Mouse (Mus musculus): Measurements from ENCODE around the gene Sparcl1. TPM values are rescaled to one million over a fixed set of nuclear protein-coding genes. Genes with fewer than 3 reads are reported as not detected.
A peak's percentile ranks its signal among the peaks of the same experiment; 100 is the strongest.

Gene Sparcl1
- polyA plus RNA-seq, 1 experiment from 2014 or later = 68.2 TPM

DNA sequence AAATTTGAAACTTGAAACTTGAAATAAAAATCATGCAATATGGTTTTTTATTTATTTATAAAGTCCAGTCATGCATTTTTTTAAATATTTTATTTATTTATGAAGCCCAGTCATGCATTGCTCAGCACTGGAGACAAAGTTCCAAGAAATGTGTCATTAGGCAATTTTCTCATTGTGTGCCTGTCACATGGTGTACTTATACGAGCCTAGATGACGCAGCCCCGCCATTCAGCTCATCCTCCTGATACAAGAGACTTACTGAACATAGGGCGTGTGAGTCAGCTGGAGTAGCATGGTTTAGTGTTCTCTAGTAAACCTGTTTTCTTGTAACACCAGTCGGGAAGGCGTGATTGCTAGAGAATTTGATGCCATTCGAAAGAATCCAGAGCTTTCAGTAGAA is 57.2 kb downstream of the Sparcl1 start:
- 85% methylated on average over 7 of the region's 7 CpGs for WGBS
- no peaks in the 10 kb centered on the region for H3K9me3 ChIP-seq (replicated peaks)
- H3K27ac ChIP-seq = no peak overlapping the region
- no peak overlapping the region for H3K9ac ChIP-seq
- ATAC-seq (replicated peaks; ENCODE audit: low FRiP score) = no peak
- no peak overlapping the region for H3K4me3 ChIP-seq (replicated peaks)
- H3K4me1 ChIP-seq = peaks cover 7% of the 10 kb centered on the region; the same call in 1 of the 2 replicates
- no peak overlapping the region for H3K4me2 ChIP-seq
- peaks cover 61% of the 10 kb centered on the region for H3K36me3 ChIP-seq
- no peaks in the 10 kb centered on the region for H3K27me3 ChIP-seq

DNA sequence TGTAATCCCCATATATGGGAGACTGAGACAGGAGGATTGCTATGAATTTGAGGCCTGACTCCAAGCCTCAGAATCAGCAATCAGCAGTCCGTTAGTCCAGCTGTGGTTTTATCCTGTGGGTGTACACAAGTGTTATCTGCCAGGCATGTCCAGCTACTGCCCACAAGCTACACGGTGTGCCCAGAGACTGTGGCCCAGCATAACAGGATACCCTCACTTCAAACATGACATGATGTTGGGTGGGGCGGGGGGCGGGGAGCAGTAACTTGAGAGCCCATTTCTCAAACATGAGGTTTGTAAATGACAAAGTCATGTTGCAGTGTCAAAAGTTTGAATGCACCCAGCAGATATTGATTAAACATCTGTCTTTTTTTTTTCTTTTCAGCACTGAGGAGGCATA is 57.7 kb downstream of the Sparcl1 start:
- Histone ChIP-seq H3K9me3 (replicated peaks) (no peaks in the 10 kb centered on the region), H3K27ac (no peak overlapping the region), H3K27me3 (no peaks in the 10 kb centered on the region), H3K4me2 (no peak overlapping the region), H3K4me1 (peaks cover 7% of the 10 kb centered on the region; the same call in 1 of the 2 replicates), H3K9ac (no peak overlapping the region), H3K4me3 (replicated peaks) (no peak overlapping the region), H3K36me3 (peaks cover 61% of the 10 kb centered on the region)
- ATAC-seq (replicated peaks; ENCODE audit: low FRiP score) = no peak
- WGBS = 88% methylated on average over 4 of the region's 4 CpGs

DNA sequence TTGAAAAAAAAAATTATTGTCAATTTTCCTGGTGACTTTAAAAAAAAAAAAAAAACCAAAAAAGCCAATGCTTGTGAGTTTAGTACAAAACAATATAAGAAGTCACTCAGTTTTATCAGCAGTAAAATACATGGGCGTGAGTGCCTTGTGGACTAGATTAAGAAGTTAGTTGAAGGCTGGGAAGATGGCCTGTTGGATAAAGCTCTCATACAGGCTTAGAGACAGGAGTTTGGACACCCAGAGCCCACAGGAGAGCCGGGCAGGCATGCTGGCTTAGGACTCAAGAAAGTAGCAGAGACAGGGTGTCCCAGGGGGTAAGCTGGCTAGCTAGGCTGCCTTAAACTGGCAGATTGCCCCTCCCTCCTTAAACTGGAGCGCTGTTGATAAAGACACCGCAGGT is 58.6 kb downstream of the Sparcl1 start:
- no peak overlapping the region for H3K4me3 ChIP-seq (replicated peaks)
- ATAC-seq (replicated peaks; ENCODE audit: low FRiP score) = no peak
- peaks cover 57% of the 10 kb centered on the region for H3K36me3 ChIP-seq
- no peaks in the 10 kb centered on the region for H3K27me3 ChIP-seq
- 91% methylated on average over 4 of the region's 4 CpGs for WGBS
- H3K9ac ChIP-seq = no peak overlapping the region
- peaks cover 7% of the 10 kb centered on the region; the same call in 1 of the 2 replicates for H3K4me1 ChIP-seq
- no peak overlapping the region for H3K4me2 ChIP-seq
- H3K9me3 ChIP-seq (replicated peaks) = no peaks in the 10 kb centered on the region
- H3K27ac ChIP-seq = no peak overlapping the region

DNA sequence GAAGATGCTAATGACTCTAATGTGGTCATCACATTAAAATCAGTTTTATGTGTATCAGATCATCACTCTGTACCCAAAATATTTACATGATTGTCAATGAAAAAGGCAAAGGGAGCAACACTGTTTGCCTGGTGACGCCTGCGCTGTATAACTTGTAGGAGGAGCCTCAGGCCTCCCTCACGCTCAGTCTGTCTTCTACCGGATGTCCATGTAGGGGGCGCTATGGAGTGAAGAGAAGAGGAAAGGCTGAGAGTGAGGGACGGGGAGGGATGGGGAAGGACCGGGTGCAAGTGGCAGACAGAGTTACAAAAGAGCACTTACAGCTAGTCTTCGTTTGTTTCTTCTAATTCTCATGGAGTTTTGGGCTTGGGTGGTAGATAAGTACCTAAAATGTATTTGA is 60.6 kb downstream of the Sparcl1 start:
- H3K9me3 ChIP-seq (replicated peaks) = no peaks in the 10 kb centered on the region
- no peak overlapping the region for H3K4me3 ChIP-seq (replicated peaks)
- peaks cover 40% of the 10 kb centered on the region for H3K36me3 ChIP-seq
- no peaks in the 10 kb centered on the region for H3K27me3 ChIP-seq
- H3K4me2 ChIP-seq = no peak overlapping the region
- H3K9ac ChIP-seq = no peak overlapping the region
- H3K4me1 ChIP-seq = peaks cover 5% of the 10 kb centered on the region
- ATAC-seq (replicated peaks; ENCODE audit: low FRiP score) = no peak
- H3K27ac ChIP-seq = no peak overlapping the region
- 64% methylated on average over 8 of the region's 8 CpGs for WGBS

DNA sequence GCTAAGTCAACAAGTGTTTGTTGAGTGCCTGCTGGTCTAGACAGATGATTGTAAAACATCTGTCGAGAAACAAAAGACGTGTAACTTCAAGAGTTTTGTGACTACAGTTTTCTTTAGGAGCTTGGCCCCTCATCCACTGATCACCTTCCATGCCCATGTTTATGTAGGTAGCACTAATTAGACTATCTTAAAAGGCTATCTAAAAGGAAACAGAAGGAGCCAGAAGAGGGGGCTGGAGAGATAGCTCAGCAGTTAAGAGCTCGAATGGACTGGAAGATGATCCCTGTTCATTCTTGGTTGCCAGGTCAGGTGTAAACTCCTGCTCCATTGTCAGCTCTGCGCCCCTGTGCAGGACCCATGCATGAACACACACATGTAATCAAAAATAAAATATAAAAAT is 65.4 kb downstream of the Sparcl1 start:
- no peak for ATAC-seq (replicated peaks; ENCODE audit: low FRiP score)
- H3K9ac ChIP-seq = no peak overlapping the region
- WGBS = 27% methylated on average over 4 of the region's 4 CpGs

DNA sequence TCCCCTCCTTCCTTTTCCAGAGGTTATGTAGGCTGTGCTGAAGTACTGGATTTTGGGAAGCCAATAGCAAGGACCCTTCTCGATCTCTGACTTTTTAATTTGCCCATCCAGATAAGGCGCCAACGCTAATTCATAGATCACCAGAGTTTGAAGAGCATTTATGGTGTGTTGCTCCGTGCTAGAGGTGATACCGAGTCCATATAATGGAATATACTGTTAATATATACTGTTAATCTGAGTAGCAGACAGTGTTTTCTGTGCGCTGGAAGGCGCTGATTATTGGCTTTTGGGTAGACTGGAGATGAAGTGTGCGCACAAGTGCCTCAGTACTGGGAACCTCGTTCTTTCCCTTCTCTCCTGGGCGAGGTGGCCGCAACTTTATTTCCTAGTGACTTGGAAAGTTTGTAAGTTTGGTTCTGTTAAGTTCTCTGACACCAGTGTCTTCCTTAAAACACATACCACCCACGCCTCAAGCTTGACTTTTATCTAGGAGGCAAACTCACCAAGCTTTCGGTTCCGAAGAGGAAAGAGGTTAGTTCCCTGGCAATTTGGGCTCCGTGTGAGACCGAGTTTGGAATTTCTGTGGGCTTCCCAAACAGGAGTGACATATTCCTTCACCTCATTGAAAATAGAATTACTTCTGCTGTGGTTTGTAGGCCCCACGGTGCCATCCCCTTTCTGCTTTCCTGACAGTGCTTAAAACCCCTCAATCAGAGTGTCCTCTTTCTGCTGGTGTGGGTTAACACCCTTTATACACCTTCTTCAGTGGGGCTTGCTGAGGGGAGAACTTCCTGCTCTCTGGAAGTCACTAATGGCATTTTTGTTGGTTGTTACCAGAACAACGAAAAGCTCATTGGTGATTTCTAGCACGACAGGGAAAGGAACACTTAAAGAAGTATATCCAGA is 66.1 kb downstream of the Sparcl1 start:
- peaks cover 21% of the 10 kb centered on the region for H3K36me3 ChIP-seq
- H3K4me3 ChIP-seq (replicated peaks) = peak overlapping the region; percentile 72
- no peaks in the 10 kb centered on the region for H3K27me3 ChIP-seq
- peak overlapping the region; percentile 80 for H3K9ac ChIP-seq
- 0 out of 2 replicates have a peak, but pooled peaks have one; percentile 8 for ATAC-seq (replicated peaks; ENCODE audit: low FRiP score)
- peaks cover 19% of the 10 kb centered on the region for H3K4me1 ChIP-seq
- H3K27ac ChIP-seq = peak overlapping the region; percentile 85
- peak overlapping the region; percentile 78 for H3K4me2 ChIP-seq
- no peaks in the 10 kb centered on the region for H3K9me3 ChIP-seq (replicated peaks)
- WGBS = 3% methylated on average over 19 of the region's 19 CpGs

More for the DNA sequence above, 65.4 kb downstream of the Sparcl1 start:
- H3K4me1 ChIP-seq = peaks cover 19% of the 10 kb centered on the region
- no peaks in the 10 kb centered on the region for H3K9me3 ChIP-seq (replicated peaks)
- no peak overlapping the region for H3K27ac ChIP-seq
- H3K4me3 ChIP-seq (replicated peaks) = peak overlapping the region; percentile 72
- H3K4me2 ChIP-seq = peak overlapping the region; percentile 78
- H3K36me3 ChIP-seq = peaks cover 27% of the 10 kb centered on the region
- no peaks in the 10 kb centered on the region for H3K27me3 ChIP-seq

DNA sequence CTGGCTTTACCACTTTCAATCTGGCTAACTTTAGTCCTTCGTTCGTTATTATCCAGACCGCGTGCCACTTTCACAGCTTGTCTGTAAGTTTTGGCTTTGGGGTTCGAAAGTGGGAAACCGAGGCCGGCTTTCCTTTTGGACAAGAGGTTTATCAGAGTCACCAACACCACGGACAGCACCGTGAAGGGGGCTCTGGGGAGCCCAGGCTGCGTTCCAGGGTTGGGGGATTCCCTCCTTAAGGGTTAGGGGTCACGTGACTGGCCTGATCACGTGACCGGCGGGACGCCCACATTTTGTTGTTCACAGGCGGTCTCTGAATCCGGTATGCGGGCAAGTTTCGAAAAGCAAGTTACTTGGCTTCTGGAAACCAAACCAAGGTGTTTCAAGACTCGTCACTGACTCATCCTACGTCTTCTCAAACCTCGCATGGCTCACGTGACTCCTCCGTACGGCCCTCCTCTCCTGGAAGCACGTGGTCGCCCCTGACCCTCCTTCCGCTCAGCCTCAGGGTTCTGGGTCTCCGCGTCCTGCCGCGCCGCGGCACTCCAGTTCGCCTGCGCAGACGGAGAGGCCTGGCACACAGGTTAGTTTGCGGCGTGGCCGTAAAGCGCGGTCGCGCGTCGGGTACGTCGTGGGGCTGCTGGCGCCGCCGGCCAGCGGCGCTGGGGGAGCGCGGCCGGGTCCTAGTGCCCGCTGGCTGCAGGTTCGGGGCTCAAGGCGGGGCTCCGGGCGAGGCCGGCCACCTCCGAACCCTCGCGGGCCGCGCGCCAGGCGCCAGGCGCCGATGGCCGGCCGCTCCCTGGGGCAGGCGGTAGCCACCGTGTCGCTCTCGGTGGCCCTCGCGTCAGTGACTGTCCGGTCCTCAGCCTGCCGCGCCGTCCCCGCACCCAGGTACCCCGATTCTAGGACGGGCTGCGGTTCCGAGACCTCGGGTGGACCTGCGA is 67.0 kb downstream of the Sparcl1 start, which contains the start of gene Nudt9:
TSS of gene Nudt9 (plus strand) at position 51 of the 944 bp plus-strand sequence.
- Histone ChIP-seq H3K36me3 (peaks cover 11% of the 10 kb centered on the region), H3K9me3 (replicated peaks) (no peaks in the 10 kb centered on the region), H3K27me3 (no peaks in the 10 kb centered on the region), H3K4me1 (peaks cover 19% of the 10 kb centered on the region), H3K4me3 (replicated peaks) (peak within 1 kb of the TSS; percentile 72), H3K9ac (peak within 1 kb of the TSS; percentile 80), H3K4me2 (peak within 1 kb of the TSS; percentile 78), H3K27ac (peak within 1 kb of the TSS; percentile 85)
- WGBS = 5% methylated on average over 90 of the region's 90 CpGs
- peak; percentile 98 for ATAC-seq (replicated peaks; ENCODE audit: low FRiP score)

DNA sequence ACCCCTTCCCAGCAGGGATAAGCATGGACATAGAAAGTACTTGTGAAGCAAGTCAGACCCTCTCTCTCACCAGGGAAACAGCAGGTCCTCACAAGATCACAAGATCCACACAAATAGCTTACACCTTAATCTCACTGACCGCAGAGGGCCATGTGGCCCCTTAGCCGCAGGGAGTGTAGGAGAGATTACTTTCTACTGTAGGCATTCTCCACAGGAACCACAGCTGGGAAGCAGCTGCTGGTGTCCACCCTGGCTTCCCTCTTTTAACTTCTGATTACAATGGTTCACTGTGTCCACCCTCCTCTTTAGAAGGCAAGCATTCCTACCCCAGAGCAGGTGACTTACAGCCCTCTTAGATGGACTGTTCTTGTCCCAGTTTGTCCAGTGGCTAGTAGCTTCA is 69.8 kb downstream of the Sparcl1 start:
- WGBS = 67% methylated on average over 2 of the region's 2 CpGs
- H3K36me3 ChIP-seq = no peaks in the 10 kb centered on the region
- H3K9me3 ChIP-seq (replicated peaks) = no peaks in the 10 kb centered on the region
- no peak overlapping the region for H3K4me3 ChIP-seq (replicated peaks)
- no peak overlapping the region for H3K27ac ChIP-seq
- no peak overlapping the region for H3K4me2 ChIP-seq
- no peaks in the 10 kb centered on the region for H3K27me3 ChIP-seq
- peaks cover 19% of the 10 kb centered on the region for H3K4me1 ChIP-seq
- ATAC-seq (replicated peaks; ENCODE audit: low FRiP score) = no peak
- no peak overlapping the region for H3K9ac ChIP-seq

DNA sequence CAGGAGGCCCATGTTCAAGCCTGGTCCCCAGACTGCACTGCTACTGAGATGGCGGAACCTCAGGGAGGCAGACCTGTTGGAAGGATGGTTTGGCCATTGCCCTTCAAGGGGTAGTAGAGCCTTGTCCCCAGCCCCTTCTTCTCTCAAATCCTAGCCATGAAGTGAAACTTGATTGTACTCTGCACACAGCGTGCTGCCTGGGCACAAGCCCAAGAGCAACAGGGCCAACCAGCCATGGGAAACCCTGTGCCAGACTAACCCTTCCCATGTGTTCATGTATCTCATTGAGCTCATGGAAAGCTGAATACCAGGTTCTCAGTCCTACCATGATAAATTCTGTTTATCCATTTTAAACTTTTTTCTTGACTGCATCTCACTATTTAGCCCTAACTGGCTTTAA is 70.6 kb downstream of the Sparcl1 start:
- H3K9me3 ChIP-seq (replicated peaks) = no peaks in the 10 kb centered on the region
- no peak overlapping the region for H3K4me3 ChIP-seq (replicated peaks)
- H3K27ac ChIP-seq = no peak overlapping the region
- H3K4me1 ChIP-seq = peaks cover 14% of the 10 kb centered on the region
- H3K9ac ChIP-seq = no peak overlapping the region
- H3K27me3 ChIP-seq = no peaks in the 10 kb centered on the region
- WGBS = 94% methylated on average over 2 of the region's 2 CpGs
- H3K4me2 ChIP-seq = no peak overlapping the region
- H3K36me3 ChIP-seq = no peaks in the 10 kb centered on the region
- no peak for ATAC-seq (replicated peaks; ENCODE audit: low FRiP score)

DNA sequence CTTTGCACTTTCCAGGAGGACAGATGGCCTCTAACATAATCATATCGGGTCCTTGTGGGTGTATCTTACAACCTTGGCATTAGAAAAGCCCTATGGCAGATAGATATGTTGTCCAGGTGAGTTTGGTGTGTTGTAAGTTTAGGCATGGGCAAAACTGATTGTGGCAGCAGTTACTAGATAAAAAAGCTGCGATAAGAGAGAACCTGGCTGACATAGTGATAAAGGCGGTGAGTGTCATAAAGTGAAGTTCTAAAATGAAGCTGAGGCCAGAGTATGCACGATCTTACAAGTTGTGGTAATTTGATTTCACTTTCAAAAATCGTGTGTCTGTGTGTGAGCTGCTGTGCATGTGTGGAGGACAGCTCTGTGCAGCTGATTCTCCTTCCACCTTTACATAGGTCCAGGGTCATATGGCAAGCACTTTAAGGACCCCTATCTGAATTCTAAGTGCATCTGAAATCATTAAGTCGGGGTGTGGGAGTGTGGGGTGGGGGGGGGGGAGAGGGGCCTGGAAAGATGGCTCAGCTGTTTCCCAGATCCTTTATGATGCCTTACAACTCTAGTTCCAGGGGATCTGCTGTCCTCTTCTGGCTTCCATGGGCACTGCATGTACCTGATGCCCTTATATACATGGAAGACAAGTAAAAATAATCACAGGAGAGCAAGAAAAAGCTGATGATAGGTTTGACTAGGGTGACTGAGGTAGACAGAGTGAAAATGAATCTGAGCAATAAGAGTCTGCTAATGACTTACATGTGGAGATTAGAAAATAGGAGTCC is 74.2 kb downstream of the Sparcl1 start:
- ATAC-seq (replicated peaks; ENCODE audit: low FRiP score) = no peak
- Histone ChIP-seq H3K27me3 (no peaks in the 10 kb centered on the region), H3K9ac (no peak overlapping the region), H3K4me3 (replicated peaks) (no peak overlapping the region), H3K36me3 (no peaks in the 10 kb centered on the region), H3K4me1 (no peaks in the 10 kb centered on the region), H3K27ac (no peak overlapping the region), H3K4me2 (no peak overlapping the region), H3K9me3 (replicated peaks) (no peaks in the 10 kb centered on the region)
- 70% methylated on average over 6 of the region's 6 CpGs for WGBS

DNA sequence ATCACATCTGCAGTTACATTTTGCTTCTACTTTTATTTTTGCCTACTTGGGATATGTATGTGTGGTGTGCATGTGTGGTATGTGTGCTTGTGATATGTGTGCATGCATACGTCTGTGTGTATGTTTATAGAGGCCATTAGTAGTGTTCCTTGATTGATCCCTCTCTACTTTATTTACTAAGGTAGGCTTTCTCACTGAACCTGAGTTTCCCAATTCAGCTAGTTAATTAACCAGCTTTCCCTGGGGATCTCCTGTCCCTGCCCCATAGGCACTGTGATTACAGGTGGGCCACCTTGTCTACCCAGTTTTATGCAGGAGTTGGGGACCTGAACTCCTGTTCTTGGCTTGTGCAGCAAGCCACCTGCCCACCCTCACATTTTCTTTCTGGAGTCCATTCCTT is 76.8 kb downstream of the Sparcl1 start:
- no peak for ATAC-seq (replicated peaks; ENCODE audit: low FRiP score)
- 90% methylated on average over 1 of the region's 1 CpGs for WGBS
- H3K9ac ChIP-seq = no peak overlapping the region

More for the DNA sequence above, 76.8 kb downstream of the Sparcl1 start:
- H3K27ac ChIP-seq = no peak overlapping the region
- no peaks in the 10 kb centered on the region for H3K36me3 ChIP-seq
- H3K27me3 ChIP-seq = no peaks in the 10 kb centered on the region
- H3K9me3 ChIP-seq (replicated peaks) = no peaks in the 10 kb centered on the region
- H3K4me3 ChIP-seq (replicated peaks) = no peak overlapping the region
- H3K4me1 ChIP-seq = no peaks in the 10 kb centered on the region
- no peak overlapping the region for H3K4me2 ChIP-seq
